17 mouse cellular contexts compared by ENCODE assay signal in genomic region chr12:54168786-54169185, GRCm38 (mm10).
"Had no signal": no experiment of that assay in that cellular context is flagged by ENCODE, and none has a peak within 500 bp of the region (broad histone marks: within the 10 kb centered on the region; RNA-seq: fewer than 3 reads in every experiment).

No protein-coding gene starts in this region.

- H3K27me3 ChIP-seq: stomach, embryonic 15.5 days had no signal

- H3K9me3 ChIP-seq: kidney, embryonic 15.5 days; liver, embryonic 13.5 days; midbrain, embryonic 12.5 days; midbrain, embryonic 15.5 days; neural tube, embryonic 13.5 days; stomach, embryonic 15.5 days had no signal

- ATAC-seq: midbrain, embryonic 15.5 days had no signal

- H3K4me2 ChIP-seq: kidney, embryonic 15.5 days; liver, embryonic 13.5 days; lung, embryonic 14.5 days; midbrain, embryonic 12.5 days; midbrain, embryonic 15.5 days; neural tube, embryonic 13.5 days; stomach, embryonic 15.5 days had no signal

- H3K4me3 ChIP-seq: kidney, embryonic 15.5 days; left cerebral cortex, adult 2 months; liver, embryonic 13.5 days; midbrain, embryonic 12.5 days; midbrain, embryonic 15.5 days; myocyte; neural tube, embryonic 13.5 days; stomach, embryonic 15.5 days had no signal

- H3K27ac ChIP-seq: kidney, embryonic 15.5 days; left cerebral cortex, adult 2 months; liver, embryonic 13.5 days; midbrain, embryonic 12.5 days; midbrain, embryonic 15.5 days; neural tube, embryonic 13.5 days; stomach, embryonic 15.5 days had no signal

- H3K36me3 ChIP-seq: kidney, embryonic 15.5 days; liver, embryonic 13.5 days; midbrain, embryonic 12.5 days; midbrain, embryonic 15.5 days; neural tube, embryonic 13.5 days; stomach, embryonic 15.5 days had no signal

- H3K9ac ChIP-seq: kidney, embryonic 15.5 days; liver, embryonic 13.5 days; lung, embryonic 14.5 days; midbrain, embryonic 12.5 days; midbrain, embryonic 15.5 days; neural tube, embryonic 13.5 days; stomach, embryonic 15.5 days had no signal

- DNase-seq: kidney, adult 8-10 months; kidney, postnatal 10 days; kidney, postnatal 36 days; layer of hippocampus, postnatal 36 days; liver, embryonic 13.5 days; retina, postnatal 1 day; right cerebral cortex, postnatal 25 days; spleen, adult 18-20 months; thymus, postnatal 25 days had no signal
